Mouse (Mus musculus) liver (tissue): Measurements from ENCODE around the gene Ccr4.
A peak's percentile ranks its signal among the peaks of the same experiment; 100 is the strongest.

Source experiments
- DNase-seq: peaks from one replicate; pipeline ENCODE4 v3.0.0-alpha.2; 2020; ENCODE audit warnings: mixed read lengths

The Ccr4 gene

DNA sequence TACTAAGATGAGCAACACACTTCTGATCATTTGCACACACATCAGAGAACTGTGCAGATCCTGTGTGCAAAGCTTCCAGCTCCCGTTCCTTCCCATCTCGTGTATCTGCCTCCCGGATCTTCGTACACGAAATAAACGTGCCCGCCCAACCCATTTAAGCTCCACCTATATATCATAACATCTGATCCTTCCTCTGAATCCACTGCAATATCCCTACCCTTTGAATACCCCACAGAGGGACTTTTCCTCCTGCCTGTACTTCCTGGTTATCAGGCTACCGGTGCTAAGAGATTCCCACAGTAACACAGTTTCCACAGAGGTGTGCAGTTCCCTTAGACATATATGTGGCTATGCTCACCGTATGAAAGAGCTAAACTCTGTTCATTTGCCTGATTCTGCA lies at the start of gene Ccr4:
TSS of gene Ccr4 (minus strand) at position 101 of the 400 bp plus-strand sequence.
- no peak for DNase-seq

DNA sequence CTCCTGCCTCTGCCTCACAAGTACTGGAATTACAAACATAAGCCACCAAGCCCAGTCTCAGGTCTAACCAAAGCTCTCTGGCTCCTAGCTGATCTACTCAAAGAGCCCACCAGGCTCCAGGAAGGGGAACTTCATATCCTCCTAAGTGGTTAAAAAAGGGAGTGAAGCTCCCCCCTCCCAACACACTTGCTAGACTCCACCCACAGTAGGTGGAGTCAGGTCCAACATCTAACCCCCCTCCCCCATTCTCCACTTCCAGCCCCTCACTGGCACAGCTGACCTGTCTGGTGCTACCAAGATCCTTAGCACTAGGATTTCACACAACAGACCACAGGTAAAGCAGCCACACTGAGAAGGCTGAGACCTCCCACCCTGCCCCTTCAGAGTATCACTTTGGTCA lies 49.1 kb upstream of the Ccr4 start:
- no peak for DNase-seq

DNA sequence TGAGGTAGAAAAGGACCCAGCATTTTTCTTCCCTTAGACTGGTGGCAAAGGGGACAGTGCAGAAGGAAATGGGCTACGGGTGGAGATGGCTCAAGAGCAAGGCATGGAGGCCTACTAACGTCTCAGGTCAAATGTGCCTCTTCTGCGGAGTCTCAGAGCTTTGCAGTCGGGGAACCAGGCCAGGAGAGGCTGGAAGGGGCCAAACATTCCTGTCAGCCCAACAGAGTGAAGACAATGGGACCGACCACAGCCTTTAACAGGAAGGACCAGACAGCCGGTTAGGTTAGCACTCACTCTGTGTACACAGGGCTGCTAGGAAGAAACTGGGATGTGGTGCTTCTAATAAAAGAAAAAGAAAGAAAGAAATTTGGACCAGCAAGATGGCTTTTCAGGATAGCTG lies 45.3 kb upstream of the Ccr4 start:
- DNase-seq: no peak

DNA sequence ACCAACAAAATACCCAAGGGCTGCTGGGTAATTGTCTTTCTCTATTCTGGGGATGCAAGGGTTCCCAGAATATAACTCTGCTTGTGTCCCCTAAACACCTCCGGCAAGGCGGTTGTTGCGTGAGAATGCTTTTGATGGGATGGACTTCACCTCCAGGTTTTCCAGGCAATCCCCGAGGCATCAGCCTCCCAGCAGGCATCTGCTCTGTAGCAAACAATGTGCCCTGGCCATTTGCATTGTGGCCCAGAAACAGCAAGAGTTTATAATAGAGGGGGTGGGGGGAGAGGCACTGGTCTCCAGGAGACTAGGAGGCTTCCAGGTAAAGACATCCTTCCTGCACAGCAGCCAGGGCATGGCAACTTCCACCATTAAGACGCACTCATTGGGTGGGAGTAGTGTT lies 44.4 kb upstream of the Ccr4 start:
- DNase-seq: no peak

DNA sequence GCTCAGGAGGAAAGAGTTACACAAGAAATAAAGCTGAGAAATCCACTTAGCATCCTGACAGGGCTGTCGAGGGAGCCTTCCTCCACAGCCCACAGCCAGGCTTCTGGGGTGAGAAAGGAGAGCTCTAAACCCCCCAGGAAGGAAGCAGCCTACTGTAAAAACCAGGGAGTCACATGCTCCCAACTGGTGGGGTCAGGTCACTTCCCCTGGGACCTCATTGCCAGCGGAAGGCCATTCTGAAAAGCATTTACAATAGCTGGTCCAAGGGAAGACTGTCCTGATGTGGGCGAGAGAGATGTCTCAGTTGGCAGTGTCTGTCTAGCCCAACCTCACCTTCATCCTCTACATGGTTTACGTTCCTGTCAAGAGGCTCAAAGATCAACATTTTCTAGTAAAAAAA lies 43.8 kb upstream of the Ccr4 start:
- no peak for DNase-seq

DNA sequence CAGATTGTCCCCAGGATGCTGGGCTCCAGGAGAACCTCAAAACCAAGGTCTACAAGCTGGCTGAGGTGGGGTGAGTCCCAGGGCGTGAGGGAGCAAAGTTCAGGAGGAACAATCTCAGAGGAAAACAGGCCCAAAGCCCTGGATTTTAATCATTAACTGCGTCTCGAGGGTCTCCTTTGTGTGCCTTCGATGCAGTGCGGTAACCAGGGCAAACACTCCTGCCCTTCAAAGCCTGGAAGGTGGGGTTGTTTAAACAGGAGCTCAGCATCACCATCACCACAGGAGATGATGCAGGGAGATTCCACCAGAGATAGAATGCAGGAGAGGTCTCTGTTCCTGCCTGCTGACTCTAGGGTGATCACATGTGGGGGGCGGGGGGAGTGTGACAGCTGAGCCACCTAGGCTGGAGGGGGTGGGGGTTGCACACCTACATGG lies 42.9 kb upstream of the Ccr4 start:
- peak; percentile 34 for DNase-seq

DNA sequence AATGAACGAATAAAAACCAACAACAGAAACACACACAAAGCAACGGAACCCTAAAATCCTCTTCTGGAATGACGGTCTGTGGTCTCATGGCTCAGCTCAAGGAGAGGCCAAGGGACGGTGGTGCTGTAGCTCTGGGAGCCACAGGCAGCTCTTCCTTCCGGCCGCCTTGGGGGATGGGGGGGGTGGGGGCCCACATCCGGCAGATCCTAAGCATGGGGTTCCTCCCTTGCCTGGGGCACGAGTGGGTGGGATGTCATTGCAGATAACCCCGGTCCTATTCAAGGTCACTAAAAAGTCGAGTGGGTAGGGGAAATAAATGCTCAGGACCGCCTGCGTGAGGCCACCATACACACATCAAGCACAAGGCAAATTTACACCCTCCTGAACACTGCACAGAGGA lies 42.0 kb upstream of the Ccr4 start:
- no peak for DNase-seq

DNA sequence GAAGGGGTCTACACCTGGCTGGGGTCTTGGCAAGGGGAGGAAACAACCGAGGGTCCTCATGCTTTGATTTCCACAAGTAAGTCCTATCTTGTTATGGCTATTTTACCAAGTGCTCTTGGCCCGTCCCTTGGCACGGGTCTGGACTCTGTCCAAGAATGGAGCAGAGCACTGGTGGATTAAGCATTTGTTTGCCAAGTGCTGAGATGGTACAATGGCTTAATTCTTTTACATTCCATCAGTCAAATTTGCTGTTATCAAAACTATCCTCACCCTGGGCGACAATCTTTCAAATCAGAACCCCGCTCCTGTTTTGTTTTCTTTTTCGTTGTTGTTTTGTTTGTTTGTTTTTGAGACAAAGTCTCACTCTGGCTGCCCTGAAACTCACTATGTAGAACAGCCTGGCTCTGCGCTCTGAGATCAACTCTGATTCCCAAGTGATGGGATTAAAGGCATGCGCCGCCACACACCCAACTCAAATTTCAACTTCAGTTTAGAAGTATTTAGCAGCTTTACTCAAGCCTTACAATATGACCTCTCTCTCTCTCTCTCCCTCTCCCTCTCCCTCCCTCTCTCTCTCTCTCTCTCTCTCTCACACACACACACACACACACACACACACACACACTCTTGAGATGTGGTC lies 40.2 kb upstream of the Ccr4 start:
- DNase-seq: no peak

DNA sequence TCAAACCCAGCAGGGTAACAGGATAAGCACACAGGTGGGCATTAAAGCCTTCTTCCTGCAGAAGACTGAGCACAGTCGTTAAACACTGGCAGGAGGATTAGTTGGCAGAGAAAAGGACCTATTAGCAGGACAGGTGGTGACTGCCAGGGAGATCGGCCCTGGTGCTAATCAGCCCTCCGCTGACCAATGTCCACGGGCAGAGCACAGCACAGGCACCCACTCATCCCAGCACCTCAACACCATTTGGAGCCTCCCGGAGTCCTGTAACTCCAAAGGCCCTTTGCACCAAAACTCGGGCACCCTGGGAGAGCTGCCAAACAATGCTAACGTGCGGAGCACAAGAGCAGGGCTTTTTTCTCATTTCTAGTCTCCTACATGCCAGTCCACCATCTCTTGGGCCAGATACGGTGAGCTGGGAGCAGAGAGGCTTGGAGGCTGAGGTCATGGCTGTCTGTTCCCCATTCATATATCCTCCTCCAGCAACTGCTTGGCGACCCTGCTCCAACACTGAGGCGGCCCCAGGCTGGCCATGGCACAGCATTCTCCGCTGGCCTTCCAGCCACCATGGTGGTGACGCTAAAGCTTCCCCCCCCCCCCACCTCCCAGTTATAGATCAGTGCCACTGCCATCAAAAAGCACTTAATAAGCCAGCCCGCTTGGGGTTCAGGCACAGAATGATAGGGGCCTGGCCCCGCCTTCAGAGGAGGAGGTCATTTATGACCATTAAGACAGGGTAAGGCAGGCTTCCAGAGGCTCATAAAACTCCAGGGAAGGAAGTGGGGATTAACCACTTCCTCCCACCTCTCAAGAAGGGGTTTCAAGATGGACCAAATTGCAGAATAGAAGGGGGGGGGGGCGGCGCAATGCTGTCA lies 39.4 kb upstream of the Ccr4 start:
- no peak for DNase-seq

DNA sequence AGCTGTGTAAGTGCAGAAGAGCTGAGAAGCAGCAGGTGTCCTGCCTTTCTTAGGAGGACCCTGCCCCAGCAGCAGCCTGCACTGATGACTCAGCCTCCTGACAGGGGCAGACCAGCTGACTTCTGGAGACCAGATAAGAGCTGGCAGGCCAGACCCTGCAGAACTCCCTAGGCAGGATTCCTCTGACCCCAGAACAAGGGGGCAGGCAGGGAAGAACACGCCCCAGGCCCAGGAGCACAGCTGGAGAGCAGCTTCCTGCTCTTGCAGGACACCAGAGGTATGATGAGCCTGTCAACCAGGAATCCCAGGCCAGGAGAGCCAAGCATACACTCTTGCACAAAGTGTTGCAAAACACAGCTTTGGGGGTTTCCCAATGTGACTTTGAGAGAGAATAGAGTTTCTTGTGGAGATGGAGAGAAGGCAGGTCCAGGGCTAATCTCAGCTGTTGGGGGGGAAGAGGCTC lies 36.6 kb upstream of the Ccr4 start:
- peak; percentile 26 for DNase-seq

DNA sequence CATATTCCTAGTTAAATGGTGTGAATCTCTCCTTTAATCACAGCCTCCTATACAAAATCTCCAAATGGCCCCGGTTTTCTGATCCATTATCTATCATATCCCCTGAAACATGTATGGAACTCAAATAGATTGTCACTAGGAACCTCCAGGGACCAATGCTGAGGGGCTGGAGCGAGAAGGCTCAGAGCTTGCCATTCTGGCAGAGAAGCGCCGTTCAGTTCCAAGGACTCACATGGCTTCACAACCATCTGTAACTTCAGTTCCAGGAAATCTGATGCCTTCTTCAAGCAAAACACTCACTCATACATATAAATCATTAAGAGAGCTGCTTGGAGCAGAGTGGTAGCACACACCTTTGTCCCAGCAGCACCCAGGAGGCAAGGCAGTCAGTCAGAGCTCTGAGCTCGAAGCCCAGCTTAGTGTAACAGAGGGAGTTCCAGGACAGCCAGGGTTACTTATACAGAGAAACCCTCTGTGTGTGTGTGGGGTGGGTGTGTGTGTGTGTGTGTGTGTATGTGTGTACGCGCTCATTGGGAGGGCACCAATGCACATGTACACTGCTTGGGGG lies 34.4 kb upstream of the Ccr4 start:
- DNase-seq: no peak

DNA sequence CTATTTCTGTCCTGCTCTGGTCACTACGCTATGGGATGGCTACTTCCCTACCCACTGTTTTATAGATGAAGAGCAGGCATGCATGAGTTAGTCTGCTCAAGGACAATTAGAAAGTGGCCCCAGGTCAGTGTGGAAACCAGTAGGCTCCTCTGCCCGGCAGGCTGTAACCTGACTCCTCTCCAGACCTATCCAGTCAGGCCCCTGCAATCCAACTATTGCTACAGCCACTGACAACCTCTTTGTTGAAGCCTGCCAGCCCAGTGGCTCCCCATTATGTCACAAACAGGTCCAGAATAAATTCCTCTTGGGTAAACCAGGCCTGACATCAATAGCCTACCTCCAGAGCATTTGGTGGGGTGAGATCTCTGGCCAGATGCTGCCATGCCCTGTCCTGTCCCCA lies 31.9 kb upstream of the Ccr4 start:
- peak; percentile 26 for DNase-seq

DNA sequence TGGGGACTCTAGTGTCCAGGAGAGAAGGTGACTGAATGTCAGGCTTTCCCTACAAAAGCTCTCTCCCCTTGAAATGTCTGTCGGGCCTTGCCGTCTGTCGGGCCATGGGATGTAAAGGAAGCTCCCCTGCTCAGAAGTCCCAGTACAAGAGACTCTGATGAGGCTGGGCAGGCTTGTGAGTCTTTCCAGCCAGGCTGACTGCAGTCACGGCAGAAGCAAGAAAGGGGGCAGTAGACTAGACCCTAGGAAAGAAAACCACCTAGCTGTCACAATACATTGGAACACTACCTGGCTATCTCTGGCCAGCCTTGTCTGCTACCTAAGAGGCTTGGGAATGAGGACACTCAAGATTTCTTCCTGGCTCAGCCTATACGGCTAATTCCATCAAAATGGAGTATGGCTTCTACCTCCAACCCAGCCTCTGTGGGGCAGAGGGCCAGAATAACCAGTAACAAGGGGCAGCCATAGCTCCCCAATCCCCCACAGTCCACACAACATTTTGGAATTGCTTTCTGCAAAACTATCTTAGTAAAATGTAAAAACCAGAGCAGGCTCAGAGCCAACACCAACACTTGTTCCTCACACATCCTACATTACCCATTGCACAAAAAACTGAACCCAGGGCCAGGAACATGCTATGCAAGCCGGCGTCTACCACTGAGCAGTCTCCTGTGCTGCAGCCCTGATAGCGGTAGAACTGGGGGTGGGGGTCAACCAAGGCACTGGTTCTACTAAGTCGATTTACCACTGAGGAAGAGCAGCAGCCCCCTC lies 30.2 kb upstream of the Ccr4 start:
- DNase-seq: no peak

DNA sequence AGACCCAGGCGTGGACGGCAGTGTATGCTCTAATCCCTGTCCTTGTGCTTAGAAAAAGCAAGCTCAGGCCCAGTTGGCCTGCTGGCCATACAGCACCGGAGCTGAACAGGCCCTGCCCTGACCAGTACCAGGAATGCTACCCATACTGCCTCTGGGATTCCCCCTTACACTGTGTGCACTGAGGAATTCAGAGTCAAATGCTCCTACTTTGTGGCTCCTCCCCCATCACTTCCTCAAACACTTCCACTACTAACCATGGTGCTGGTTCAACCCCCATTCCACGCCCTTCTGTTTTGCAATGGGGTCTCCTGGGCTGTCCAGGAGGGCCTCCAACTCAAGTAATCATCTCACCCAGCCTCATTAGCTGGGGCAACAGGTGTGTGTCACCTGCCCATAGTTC lies 29.1 kb upstream of the Ccr4 start:
- DNase-seq: no peak

DNA sequence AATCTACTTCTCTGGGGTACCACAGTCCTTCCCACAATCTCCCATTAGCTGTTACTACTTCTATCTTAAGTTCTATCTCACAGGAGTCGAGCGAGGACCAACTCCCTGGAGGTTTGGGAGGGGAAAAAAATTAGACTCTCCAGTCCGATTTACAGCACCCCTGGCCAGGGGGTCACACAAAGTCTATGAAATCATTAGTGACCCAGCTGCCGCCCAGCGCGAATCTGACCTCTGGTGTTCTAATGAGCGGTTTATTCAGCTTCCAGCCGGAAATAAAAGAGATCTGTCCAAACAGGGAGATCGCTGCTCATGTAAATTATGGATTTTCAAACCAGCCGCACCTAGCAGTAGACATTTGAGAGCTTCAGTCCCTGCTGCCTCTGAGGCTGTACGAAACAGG lies 26.6 kb upstream of the Ccr4 start:
- DNase-seq: no peak

DNA sequence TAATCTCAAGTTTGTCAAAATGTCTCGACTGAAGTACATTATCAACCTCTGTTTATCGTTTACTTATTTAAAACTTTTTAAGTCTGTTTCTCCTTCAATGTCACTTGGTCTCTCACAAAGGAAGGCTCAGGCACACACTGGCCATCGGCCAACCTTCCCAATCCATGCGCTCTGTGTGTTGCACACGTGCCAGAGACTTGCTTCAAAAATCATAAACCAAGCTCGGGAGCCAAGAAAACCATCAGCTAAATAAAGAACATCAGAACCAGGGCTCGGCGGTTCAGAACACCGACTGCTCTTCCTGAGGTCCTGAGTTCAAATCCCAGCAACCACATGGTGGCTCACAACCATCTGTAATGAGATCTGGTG lies 23.9 kb upstream of the Ccr4 start:
- DNase-seq: no peak

DNA sequence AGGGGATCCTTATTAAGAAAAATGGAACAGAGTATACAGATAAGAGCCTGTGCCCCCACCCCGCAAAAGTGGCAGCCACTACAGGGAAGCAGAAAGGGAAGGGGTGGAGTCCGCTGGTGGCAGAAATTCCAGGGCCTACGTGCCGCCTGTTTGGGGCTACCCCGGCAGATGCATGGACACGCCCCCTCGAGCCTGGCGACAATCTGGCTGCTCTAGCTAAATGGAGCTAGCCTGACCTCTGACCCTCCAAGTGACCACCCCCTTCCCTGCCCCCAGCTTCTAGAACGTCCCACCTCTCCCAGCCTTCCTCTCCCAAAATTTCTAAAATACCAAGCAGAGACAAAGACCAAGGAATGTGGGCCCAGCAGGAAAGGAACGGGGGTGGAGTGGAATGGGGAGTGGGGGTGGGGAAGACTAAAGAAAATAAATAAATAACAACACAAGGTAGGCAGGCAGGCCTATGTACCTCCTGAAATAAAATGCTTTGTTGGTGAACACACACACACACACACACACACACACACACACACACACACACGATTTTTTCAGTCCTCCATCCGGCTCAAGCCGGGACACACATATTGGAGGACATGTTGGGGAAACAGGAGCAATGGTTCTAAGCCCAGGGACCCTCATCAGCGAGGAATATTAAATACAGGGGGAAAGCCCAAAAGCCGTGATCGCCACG lies 23.4 kb upstream of the Ccr4 start:
- peak; percentile 74 for DNase-seq

DNA sequence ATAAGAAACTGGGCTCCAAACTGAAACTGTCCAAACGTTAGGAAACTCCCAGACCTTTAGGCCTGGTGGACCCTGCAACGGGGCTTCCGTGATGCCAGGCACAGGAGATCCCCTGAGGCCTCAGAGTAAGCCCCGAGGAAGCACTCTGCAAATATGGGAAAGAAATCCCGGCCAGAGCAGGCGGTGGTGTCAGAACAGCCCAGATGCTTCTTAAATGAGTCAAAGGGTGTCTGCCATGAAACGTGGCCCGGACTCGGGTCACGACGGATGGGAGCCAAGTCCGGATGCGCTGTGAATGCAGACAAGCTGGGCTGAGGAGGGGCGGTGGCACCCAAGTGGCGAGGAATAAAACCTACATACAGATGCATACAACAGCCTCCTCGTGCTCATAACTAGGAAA lies 22.4 kb upstream of the Ccr4 start:
- DNase-seq: peak; percentile 56

DNA sequence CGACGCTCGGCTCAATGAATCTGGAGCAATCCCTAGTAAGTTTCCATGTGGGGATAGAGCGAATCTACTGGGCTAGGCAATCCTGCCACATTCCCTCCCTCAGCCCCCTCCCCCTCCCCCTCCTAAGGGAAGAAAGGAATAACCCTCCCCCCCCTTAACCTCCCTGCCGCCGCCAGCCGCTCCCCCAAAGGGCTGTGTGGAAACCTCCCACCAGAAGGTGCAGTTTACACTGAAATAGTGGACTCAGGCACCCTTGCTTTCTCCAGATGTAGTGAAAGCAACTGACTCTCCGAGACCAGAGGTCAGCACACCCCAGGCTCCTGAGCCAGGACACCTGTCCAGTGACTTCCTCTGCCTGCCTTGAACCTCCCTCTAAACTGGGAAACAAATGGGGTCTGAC lies 21.9 kb upstream of the Ccr4 start:
- peak; percentile 29 for DNase-seq

DNA sequence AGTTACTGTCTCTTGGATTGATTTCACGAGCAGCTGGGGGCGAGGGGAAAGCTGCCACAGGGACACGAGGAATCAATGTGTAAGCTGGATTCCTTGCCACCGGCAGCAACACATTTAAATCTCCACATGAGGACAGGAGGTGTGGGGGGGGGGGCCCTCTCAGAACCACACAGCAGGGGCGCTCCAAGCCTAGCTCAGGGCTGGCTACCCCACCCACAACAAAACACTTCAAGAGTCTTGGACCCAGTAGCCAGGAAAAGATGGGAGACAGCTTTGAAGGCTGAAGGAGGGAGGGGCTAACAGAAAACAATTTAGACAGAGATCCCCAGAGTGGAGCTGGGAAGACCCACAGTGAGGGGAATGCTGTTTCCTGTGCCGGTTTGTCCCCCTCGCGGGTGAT lies 21.2 kb upstream of the Ccr4 start:
- DNase-seq: no peak

DNA sequence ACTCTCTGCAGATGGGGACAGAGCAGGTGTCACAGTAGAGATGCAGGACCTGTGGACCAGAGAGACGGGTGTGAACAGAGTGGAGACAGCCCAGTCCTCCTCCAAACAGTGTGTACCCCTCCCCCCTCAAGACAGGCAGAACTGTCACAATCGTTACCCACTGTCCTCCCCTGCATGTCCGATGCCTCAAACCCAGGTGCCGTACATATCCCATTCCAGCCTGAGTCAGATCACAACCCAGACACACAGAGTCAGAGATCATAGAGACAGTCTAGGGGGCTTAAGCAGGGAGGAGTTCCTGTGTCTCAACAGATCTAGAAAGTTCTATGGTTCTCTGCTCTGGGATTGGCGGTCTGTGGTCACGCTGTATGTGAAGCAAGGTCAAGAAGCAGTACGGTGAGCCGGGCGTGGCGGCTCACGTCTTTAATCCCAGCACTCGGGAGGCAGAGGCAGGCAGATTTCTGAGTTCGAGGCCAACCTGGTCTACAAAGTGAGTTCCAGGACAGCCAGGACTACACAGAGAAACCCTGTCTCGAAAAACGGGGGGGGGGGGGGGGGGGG lies 20.4 kb upstream of the Ccr4 start:
- no peak for DNase-seq

DNA sequence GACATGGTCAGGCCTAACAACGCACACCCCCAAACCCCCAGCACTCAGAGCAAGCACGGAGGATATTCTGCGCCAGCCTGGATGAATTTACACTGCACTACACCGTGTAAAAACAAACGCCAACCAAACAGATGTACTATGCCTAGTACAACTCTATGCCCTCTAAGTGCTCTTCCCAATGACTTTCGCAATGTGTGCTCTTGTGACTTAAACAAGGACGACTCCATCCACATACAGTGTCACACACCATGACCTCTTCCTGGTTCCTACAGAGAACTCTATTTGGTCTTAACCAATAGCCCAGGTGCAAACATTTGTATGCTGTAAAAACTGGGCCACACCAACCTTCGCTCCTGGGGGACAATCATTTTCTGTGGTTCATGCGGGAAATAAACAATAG lies 17.8 kb upstream of the Ccr4 start:
- no peak for DNase-seq
